Mouse (Mus musculus) cortical plate, adult 2 months (tissue): ENCODE results near the gene Dact2.

Source experiments
- CTCF ChIP-seq: fragments of 200-500 bp; IDR thresholded peaks from 2 replicates; pipeline ENCODE4 v1.5.1; 2011; ENCODE audit warnings: mild to moderate bottlenecking, control low read depth, low read length; ENCODE audit not compliant: insufficient read depth; ENCODE audit errors: extremely low read depth
- POLR2A ChIP-seq: fragments of 200-500 bp; IDR thresholded peaks from 2 replicates; pipeline ENCODE4 v1.6.1; 2011; ENCODE audit warnings: mild to moderate bottlenecking, low read length, control low read depth; ENCODE audit not compliant: insufficient read depth; ENCODE audit errors: extremely low read depth

DNA sequence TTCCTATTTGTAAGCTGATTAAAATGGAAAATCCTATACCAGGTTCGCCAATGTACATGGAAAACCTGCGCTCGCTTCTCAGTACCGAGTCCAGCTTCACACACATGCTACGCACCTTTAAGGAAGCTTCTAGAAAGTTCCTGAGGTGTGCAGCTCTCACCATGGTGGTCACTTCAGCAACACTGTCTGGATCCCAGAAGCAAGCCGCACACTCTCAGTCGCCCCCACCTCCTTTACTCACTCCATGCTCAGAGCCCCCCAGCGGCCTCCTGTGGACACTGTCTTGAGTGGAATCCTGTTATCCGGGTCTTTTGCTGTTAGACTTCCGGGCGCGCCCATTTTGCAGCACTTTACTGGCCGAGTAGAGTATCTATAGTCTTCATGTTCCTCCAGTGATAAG lies at the start of gene Dact2:
- 0 out of 2 replicates have a peak, but pooled peaks have one; percentile 18 for TF ChIP-seq CTCF
- TF ChIP-seq POLR2A, result peak; percentile 75
